Mouse (Mus musculus) megakaryocyte, embryonic 14.5 days (primary cell): ENCODE results near the gene Slc7a1. TPM values are rescaled to one million over a fixed set of nuclear protein-coding genes. Genes with fewer than 3 reads are reported as not detected.

Source experiments
- H3K27me3 ChIP-seq: replicated peaks from 2 replicates; pipeline ENCODE3; 2012; ENCODE audit warnings: inconsistent platforms
- H3K36me3 ChIP-seq: replicated peaks from 2 replicates; pipeline ENCODE3; 2012; ENCODE audit warnings: low read length, inconsistent platforms, mixed read lengths
- H3K4me1 ChIP-seq: 2 replicates; pipeline ENCODE4 v1.6.1; 2012; ENCODE audit warnings: inconsistent platforms
- H3K4me3 ChIP-seq: replicated peaks from 2 replicates; pipeline ENCODE3; 2012; ENCODE audit warnings: moderate library complexity, mild to moderate bottlenecking, inconsistent platforms
- H3K9me3 ChIP-seq: 2 replicates; pipeline ENCODE4 v1.6.1; 2012; ENCODE audit warnings: inconsistent platforms
- FLI1 ChIP-seq: IDR thresholded peaks from 2 replicates; pipeline ENCODE4 v1.6.1; 2012; ENCODE audit warnings: low read length, inconsistent platforms, mixed read lengths
- GATA1 ChIP-seq: IDR thresholded peaks from 3 replicates; pipeline ENCODE4 v1.6.1; 2012; ENCODE audit warnings: mixed read lengths, low read length, inconsistent platforms, borderline replicate concordance
- polyA plus RNA-seq: library from polyadenylated mRNA; stranded (reverse); fragments of >175 nt; gene quantifications from 2 replicates; pipeline ENCODE4 v1.2.3, GENCODE M21; 2012; ENCODE audit warnings: low replicate concordance; ENCODE audit not compliant: insufficient read depth

The Slc7a1 gene
- polyA plus RNA-seq, 1 experiment, result 4.9 TPM

DNA sequence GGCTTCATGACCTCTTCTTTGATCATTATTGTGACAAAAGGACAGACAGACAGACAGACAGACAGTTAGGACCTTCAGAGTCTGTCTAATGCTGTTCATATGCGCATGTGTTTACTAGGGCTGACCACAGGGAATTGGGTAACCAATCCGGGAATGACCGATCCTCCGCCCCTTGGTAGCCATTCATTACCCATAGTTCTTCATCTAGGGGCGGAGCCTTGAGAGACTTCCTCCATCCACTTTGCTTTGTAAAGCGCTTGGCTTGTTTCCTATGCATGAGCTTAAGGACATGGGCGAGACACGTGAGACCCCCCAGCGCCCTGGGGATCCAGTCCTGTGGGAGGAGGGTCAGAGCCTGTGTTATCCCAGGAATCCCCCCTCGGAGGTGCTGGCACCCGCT, 96.7 kb downstream of the Slc7a1 start:
- TF ChIP-seq FLI1 (no peak), GATA1 (no peak)
- H3K9me3 ChIP-seq, result peaks cover 39% of the 10 kb centered on the region
- no peaks in the 10 kb centered on the region for H3K4me1 ChIP-seq
- H3K27me3 ChIP-seq, result peaks cover 1% of the 10 kb centered on the region
- H3K36me3 ChIP-seq, result no peaks in the 10 kb centered on the region
- no peak overlapping the region for H3K4me3 ChIP-seq

DNA sequence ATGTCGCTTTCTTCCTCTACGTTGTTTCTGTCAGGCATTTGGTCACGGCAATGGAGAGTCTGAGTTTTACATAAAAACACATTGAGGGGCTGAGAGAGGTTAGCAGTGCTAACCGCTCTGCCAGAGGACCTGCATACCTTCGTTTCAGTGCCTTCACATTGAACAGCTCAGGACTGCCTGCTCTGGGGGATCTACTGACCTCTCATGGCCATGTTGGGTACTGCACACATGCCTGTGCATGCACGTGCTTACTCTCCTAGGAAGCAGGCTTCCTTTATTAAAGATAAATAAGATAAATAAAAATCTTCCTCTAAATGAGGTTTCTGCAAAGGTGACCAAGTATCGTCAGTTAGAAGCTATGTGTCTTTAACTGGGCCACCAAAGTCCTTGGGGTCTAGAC, 106.4 kb downstream of the Slc7a1 start:
- Histone ChIP-seq H3K27me3 (no peaks in the 10 kb centered on the region), H3K4me3 (peak overlapping the region; percentile 14), H3K4me1 (no peaks in the 10 kb centered on the region), H3K36me3 (no peaks in the 10 kb centered on the region), H3K9me3 (peaks cover 64% of the 10 kb centered on the region)
- TF ChIP-seq FLI1, result no peak
- no peak for TF ChIP-seq GATA1

DNA sequence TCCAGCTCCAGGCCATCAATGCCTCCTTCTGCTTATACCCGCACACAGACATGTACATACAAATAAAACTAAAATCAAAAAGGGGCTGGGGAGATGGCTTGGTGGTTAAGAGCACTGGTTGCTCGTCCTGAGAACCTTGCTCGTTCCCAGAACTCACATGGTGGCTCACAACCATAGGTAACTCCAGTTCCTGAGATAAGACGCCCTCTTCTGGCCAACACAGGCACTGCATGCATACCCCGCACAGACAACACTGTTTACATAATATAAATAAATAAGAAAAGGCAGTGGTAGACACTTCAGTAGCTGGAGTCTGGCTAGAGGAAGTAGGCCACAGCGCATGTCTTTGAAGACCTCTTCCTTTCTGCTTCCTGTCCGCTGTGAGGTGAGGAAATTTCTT, 106.8 kb downstream of the Slc7a1 start:
- Histone ChIP-seq H3K4me3 (no peak overlapping the region), H3K4me1 (no peaks in the 10 kb centered on the region), H3K9me3 (peaks cover 64% of the 10 kb centered on the region), H3K27me3 (no peaks in the 10 kb centered on the region), H3K36me3 (no peaks in the 10 kb centered on the region)
- TF ChIP-seq GATA1 (no peak), FLI1 (no peak)

DNA sequence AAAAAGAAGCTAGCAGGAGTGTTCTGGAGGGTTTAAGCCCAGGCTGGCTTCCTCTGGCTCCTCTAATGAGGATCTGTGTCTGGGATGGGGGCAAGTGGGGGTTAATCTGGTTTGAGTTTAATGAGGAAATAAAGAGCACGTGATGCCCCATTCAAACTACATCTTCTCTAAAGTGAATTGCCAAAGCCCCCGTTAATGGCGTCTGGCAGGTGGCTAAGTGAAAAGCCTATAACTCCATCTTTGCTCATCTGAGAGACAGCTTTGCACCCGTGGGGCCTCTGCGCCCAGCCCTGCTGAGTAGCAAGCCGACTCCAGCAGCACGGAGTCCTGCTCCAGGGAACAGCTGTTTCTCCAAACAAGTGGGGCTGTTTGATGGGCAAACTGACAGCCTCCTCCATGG, 109.8 kb downstream of the Slc7a1 start:
- Histone ChIP-seq H3K9me3 (peaks cover 70% of the 10 kb centered on the region), H3K27me3 (no peaks in the 10 kb centered on the region), H3K4me1 (no peaks in the 10 kb centered on the region), H3K36me3 (no peaks in the 10 kb centered on the region), H3K4me3 (no peak overlapping the region)
- TF ChIP-seq FLI1 (no peak), GATA1 (no peak)

DNA sequence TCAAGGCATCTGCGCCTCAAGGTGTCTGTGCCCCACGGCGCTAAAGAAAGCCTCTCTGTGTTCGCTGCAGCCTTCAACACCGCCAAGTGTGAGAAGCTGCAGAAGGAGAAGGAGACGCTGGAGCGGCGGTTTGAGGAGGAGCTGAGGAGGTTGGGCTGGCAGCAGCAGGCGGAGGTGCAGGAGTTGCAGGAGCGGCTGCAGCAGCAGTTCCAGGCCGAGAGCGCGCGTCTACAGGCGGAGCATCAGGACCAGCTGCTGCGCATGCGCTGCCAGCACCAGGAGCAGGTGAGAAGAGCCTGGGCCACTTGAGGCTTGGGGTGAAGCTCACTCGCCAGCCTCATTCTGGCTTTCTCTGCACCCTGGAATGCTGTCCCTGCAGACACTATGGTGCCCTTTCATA, 110.9 kb downstream of the Slc7a1 start:
- H3K36me3 ChIP-seq, result no peaks in the 10 kb centered on the region
- H3K4me3 ChIP-seq, result peak overlapping the region; percentile 1
- TF ChIP-seq GATA1 (no peak), FLI1 (no peak)
- peaks cover 62% of the 10 kb centered on the region for H3K9me3 ChIP-seq
- H3K4me1 ChIP-seq, result no peaks in the 10 kb centered on the region
- no peaks in the 10 kb centered on the region for H3K27me3 ChIP-seq

DNA sequence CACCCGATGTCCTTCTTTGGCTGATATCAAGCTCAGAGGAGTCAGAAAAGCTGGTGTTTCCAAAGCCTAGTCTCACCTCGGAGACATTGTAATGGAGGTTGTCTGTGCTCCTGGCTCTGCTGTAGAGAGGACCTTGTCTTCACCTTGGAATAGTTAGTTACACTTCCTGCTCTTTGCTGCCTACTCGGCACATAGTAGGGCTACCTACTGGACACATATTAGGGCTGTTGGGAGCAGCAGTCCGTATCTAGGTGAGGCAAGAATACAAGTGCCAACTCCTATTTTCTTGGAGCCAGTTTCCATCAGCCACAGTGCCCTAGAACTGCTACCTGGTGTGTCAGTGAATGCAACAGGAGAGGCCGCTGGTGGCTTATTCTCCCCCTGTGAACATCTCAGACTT, 112.2 kb downstream of the Slc7a1 start:
- Histone ChIP-seq H3K36me3 (no peaks in the 10 kb centered on the region), H3K4me1 (no peaks in the 10 kb centered on the region), H3K27me3 (no peaks in the 10 kb centered on the region), H3K4me3 (no peak overlapping the region), H3K9me3 (peaks cover 54% of the 10 kb centered on the region)
- TF ChIP-seq FLI1 (no peak), GATA1 (no peak)

DNA sequence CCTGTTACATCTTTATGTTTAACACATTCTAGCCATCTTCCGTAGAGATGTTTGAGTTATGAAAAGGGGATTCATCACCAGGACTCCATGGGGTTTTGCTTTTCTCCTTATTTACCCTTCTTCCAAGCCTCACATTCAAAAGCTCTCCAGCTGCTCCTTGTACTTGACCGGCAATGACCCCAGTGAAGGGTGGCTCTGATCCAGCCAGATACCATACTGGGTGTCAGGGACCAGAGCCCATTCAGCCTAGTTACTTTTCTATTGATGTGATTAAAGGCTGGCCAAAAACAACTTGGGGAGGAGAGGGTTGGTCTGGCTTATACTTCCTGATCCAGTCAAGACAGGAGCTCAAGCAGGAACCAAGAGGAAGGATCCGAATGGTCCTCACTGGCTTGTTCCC, 116.1 kb downstream of the Slc7a1 start:
- H3K4me1 ChIP-seq, result no peaks in the 10 kb centered on the region
- TF ChIP-seq GATA1 (no peak), FLI1 (no peak)
- peaks cover 53% of the 10 kb centered on the region for H3K9me3 ChIP-seq
- no peaks in the 10 kb centered on the region for H3K36me3 ChIP-seq
- H3K27me3 ChIP-seq, result no peaks in the 10 kb centered on the region
- no peak overlapping the region for H3K4me3 ChIP-seq

DNA sequence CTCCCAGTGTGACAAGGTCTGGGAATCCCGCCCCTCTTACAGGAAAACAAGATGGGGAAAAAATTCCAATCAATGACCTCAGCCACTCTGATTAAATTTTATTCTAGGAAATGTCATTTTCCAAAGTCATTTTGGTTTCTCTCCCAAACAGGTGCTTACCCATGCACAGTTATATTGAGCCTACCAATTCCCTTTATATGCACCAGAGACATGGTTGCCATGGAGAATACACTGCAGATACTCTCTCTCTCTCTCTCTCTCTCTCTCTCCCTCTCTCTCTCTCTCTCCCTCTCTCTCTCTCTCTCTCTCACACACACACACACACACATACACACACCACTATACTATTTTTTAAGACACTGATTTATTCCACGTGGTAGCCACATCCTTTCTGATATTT, 116.5 kb downstream of the Slc7a1 start:
- Histone ChIP-seq H3K4me3 (no peak overlapping the region), H3K9me3 (peaks cover 55% of the 10 kb centered on the region), H3K4me1 (no peaks in the 10 kb centered on the region), H3K27me3 (no peaks in the 10 kb centered on the region), H3K36me3 (no peaks in the 10 kb centered on the region)
- no peak for TF ChIP-seq FLI1
- TF ChIP-seq GATA1, result no peak

DNA sequence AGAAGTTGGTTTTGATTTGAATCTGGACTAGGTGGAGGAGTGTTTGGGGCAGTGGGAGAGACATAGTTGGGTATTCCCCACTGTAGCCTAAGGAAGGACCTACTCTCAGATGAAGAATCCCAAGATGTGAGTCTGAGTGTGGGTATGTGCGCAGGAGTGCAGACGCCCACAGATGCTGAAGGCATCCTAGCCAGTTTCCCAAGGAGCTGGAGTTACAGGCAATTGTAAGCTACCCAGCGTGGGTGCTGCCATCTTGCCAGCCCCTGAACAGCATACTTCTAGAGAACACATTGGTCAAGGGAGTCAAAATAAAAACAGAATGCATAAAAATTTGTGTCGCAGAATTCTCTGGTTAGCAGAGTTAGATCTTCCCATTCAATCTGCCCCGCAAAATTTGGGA, 117.1 kb downstream of the Slc7a1 start:
- Histone ChIP-seq H3K4me3 (no peak overlapping the region), H3K27me3 (no peaks in the 10 kb centered on the region), H3K9me3 (peaks cover 57% of the 10 kb centered on the region), H3K36me3 (no peaks in the 10 kb centered on the region), H3K4me1 (no peaks in the 10 kb centered on the region)
- no peak for TF ChIP-seq GATA1
- no peak for TF ChIP-seq FLI1

DNA sequence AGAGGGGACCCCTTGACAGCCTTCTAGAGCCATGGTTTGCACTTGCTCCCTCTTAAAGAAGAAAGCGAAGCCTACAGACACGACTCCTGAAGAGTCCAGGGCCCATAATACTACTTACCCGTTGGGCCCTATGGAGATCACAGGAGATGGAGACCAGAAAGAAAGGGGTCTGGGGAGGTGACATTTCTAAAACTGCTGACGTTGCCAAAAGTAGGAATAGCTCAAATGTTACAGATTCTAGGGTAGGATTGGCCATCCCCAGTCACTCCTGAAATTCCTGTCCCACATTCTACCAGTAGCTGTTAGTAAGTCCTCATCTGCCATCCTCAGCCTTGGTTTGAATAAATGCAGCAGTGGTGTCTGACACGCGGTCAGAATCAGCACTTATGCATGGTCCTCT, 117.6 kb downstream of the Slc7a1 start:
- H3K36me3 ChIP-seq, result no peaks in the 10 kb centered on the region
- no peak overlapping the region for H3K4me3 ChIP-seq
- TF ChIP-seq GATA1, result no peak
- TF ChIP-seq FLI1, result no peak
- no peaks in the 10 kb centered on the region for H3K27me3 ChIP-seq
- no peaks in the 10 kb centered on the region for H3K4me1 ChIP-seq
- H3K9me3 ChIP-seq, result peaks cover 52% of the 10 kb centered on the region

DNA sequence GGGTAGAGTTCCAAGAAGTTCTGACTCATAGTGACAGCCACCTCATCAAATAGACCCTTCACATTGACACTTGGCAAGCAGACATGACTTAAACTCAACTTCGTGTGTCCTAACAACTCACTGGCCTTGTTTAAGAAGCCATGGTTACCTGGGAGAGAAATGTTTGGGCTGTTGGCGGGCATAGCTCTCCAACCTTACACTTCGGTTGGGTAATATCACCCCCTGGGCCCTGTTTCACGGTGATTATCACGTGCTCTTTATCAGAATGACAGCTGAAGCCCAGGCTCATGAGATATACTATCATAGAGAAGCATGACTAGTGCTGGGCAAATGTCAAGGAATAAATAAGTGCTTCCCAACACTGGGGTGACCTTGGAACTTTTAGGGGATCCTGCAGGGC, 119.4 kb downstream of the Slc7a1 start:
- H3K4me3 ChIP-seq, result no peak overlapping the region
- TF ChIP-seq FLI1, result no peak
- no peak for TF ChIP-seq GATA1
- H3K27me3 ChIP-seq, result no peaks in the 10 kb centered on the region
- peaks cover 52% of the 10 kb centered on the region for H3K9me3 ChIP-seq
- H3K4me1 ChIP-seq, result no peaks in the 10 kb centered on the region
- no peaks in the 10 kb centered on the region for H3K36me3 ChIP-seq
